Mouse (Mus musculus) hindbrain, embryonic 13.5 days (tissue): ENCODE results near the gene Znrd1. TPM values are rescaled to one million over a fixed set of nuclear protein-coding genes. Genes with fewer than 3 reads are reported as not detected.

Source experiments
- ATAC-seq: fragments of 200-750 bp; cut with Nextera tagmentation; 2 replicates; pipeline ENCODE4 v1.8.0; 2017; ENCODE audit warnings: moderate TSS enrichment; ENCODE audit not compliant: low FRiP score
- H3K27ac ChIP-seq: fragments of 300-500 bp; sonication (generic); 2 replicates; pipeline ENCODE4 v1.5.1; 2015; ENCODE audit warnings: inconsistent platforms, mild to moderate bottlenecking, moderate library complexity
- H3K27me3 ChIP-seq: fragments of 300-500 bp; sonication (generic); 2 replicates; pipeline ENCODE4 v1.6.1; 2015; ENCODE audit warnings: mild to moderate bottlenecking, inconsistent platforms
- H3K36me3 ChIP-seq: fragments of 300-500 bp; sonication (generic); 2 replicates; pipeline ENCODE4 v1.6.1; 2015; ENCODE audit warnings: mild to moderate bottlenecking, inconsistent platforms
- H3K4me1 ChIP-seq: fragments of 300-500 bp; sonication (generic); replicated peaks from 2 replicates; pipeline ENCODE4 v1.6.1; 2015; ENCODE audit warnings: inconsistent platforms
- H3K4me2 ChIP-seq: fragments of 300-500 bp; sonication (generic); 2 replicates; pipeline ENCODE4 v1.6.1; 2015; ENCODE audit warnings: inconsistent platforms, mild to moderate bottlenecking, moderate library complexity
- H3K4me3 ChIP-seq: fragments of 300-500 bp; sonication (generic); 2 replicates; pipeline ENCODE4 v1.5.1; 2015; ENCODE audit warnings: mild to moderate bottlenecking, inconsistent platforms
- H3K9ac ChIP-seq: fragments of 300-500 bp; sonication (generic); 2 replicates; pipeline ENCODE4 v1.6.1; 2015; ENCODE audit warnings: mild to moderate bottlenecking, inconsistent platforms
- H3K9me3 ChIP-seq: fragments of 300-500 bp; sonication (generic); 2 replicates; pipeline ENCODE4 v1.6.1; 2016; ENCODE audit warnings: inconsistent platforms
- WGBS: fragments of 180-500 bp; shearing (Covaris S2); methylation state at CpG from one replicate; pipeline ENCODE4 v1.1.7; 2015; 5-methylcytosine and 5-hydroxymethylcytosine counted together
- polyA plus RNA-seq: library from polyadenylated mRNA; unstranded; fragments of >200 nt; fragmentation: Nextera tagmentation; extraction: Ambion mirVana; gene quantifications from 2 replicates; pipeline ENCODE4 v1.2.1, GENCODE M21; 2015

Znrd1 gene
- polyA plus RNA-seq, 1 experiment from 2014 or later = 67.7 TPM

DNA sequence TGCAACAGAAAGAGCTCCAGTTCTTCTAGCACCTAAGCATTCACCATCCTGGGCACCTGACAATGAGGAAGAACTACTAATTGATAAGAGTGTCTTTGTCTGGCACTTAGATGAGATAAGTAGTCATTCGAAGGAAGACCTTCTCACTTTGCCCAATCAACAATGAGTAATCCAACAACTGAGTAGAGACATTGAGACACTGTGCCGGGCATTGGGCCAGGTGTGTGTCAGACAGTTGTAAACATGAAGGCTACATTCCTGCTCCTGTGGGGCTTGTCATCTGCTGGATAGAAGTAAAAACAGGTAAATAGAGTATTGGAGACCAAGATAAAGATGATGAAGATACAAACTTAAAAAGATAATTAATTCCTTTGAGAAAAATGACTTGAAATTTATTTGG, 20.3 kb downstream of the Znrd1 start:
- H3K4me1 ChIP-seq = peaks cover 7% of the 10 kb centered on the region
- ATAC-seq = no peak
- no peaks in the 10 kb centered on the region for H3K9me3 ChIP-seq
- H3K27ac ChIP-seq = no peak overlapping the region
- H3K27me3 ChIP-seq = peaks cover 32% of the 10 kb centered on the region
- no peaks in the 10 kb centered on the region for H3K36me3 ChIP-seq
- no peak overlapping the region for H3K9ac ChIP-seq
- WGBS = 85% methylated on average over 2 of the region's 2 CpGs
- H3K4me2 ChIP-seq = no peak overlapping the region
- H3K4me3 ChIP-seq = no peak overlapping the region

DNA sequence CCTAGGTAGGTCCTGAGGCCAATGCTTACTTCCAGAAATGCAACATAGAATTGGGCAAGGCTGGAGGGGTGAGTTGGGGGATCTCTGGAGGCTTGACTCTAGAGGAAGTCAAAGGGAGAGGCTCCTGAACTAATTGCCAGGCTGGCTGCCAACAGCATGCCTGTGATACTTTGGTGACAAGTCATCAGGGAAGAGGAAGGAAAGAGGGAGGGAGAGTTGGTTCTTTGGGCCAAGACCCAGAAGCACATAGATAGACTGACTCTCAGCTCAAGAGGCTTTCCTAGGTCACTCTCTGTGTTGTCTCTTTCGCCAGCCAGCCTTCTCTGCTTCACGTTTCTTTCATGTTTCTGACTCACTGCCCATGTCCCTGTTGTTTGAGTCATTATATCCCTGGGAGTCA, 26.6 kb downstream of the Znrd1 start:
- no peak overlapping the region for H3K27ac ChIP-seq
- H3K9me3 ChIP-seq = no peaks in the 10 kb centered on the region
- H3K9ac ChIP-seq = no peak overlapping the region
- WGBS = 75% methylated on average over 2 of the region's 2 CpGs
- H3K4me1 ChIP-seq = no peaks in the 10 kb centered on the region
- no peak for ATAC-seq
- H3K36me3 ChIP-seq = no peaks in the 10 kb centered on the region
- no peak overlapping the region for H3K4me2 ChIP-seq
- no peak overlapping the region for H3K4me3 ChIP-seq
- H3K27me3 ChIP-seq = no peaks in the 10 kb centered on the region

DNA sequence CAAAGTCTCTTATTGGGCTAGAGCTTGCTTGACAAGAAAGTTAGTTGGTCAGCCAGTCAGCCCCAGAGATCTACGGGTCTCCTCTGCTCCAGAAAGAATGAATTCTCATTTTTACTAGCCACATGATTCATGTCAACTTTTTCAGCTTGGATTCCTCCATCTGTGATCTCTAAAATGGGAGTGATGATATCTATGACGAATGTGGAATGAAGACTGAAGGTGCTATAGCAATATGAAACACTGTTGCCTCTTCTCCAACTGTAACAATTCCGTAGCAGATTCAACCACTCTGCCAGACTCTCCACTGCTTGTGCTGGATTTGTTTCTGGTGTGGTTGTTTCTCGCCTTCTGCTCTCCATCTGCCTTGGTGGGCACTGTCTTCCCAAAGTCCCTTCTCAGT, 27.2 kb downstream of the Znrd1 start:
- WGBS = 86% methylated on average over 4 of the region's 4 CpGs
- ATAC-seq = no peak

DNA sequence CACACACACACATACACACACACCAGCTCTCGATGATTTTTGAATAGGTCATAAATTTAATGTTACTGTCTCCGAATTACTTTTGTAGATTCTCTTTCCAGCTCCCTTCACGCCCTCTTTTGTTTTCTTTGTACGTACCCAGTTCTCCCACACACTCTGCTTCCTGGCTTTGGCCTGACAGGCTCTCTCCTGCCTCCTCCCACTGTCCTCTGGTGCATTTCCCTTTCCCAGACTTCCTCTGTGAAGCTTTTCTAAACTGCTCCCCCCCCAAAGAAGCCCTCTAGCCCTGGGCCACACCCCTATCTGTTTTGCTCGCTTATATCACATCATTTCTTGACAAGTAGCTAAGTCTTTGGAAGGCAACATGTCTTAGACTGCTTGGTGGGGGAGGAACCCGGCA, 28.1 kb downstream of the Znrd1 start:
- Histone ChIP-seq H3K4me3 (no peak overlapping the region), H3K4me1 (no peaks in the 10 kb centered on the region), H3K36me3 (no peaks in the 10 kb centered on the region), H3K9me3 (no peaks in the 10 kb centered on the region), H3K4me2 (no peak overlapping the region), H3K9ac (no peak overlapping the region), H3K27me3 (no peaks in the 10 kb centered on the region), H3K27ac (no peak overlapping the region)
- WGBS = 82% methylated on average over 6 of the region's 6 CpGs
- no peak for ATAC-seq

More for the DNA sequence above, 27.2 kb downstream of the Znrd1 start:
- Histone ChIP-seq H3K4me2 (no peak overlapping the region), H3K4me3 (no peak overlapping the region), H3K9me3 (no peaks in the 10 kb centered on the region), H3K9ac (no peak overlapping the region), H3K27me3 (no peaks in the 10 kb centered on the region), H3K4me1 (no peaks in the 10 kb centered on the region), H3K27ac (no peak overlapping the region), H3K36me3 (no peaks in the 10 kb centered on the region)

DNA sequence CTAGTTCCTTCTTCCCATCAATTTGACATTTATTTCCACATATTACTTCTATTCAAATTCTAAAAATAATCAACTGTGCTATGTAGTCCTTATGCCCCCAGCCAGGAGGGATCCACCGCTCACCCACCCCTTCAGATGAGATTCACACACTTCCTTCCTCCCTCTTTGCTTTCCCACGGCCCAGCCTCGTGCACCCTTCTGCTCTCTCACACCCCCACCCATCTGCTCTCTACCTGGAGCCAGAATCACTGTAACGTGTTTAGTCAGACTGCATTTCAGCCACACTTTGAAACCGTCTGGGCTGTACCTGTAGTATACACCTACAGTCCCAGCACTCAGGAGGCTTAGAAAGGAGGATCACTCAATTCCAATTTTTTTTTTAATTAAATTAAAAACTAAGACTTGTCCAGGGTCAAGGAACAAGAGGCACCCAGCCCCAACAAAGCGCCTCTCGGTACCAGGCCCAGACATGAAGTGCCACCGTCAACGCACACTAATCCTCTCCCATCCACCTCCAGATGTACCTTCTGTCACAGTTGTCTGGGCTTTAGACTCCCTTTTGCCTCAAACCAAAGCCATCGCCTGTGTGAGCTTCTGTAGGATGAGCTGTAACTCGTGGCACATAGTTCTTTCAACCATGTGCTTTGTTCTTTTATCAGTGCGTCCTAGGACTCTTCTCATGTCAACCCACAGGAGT, 29.0 kb downstream of the Znrd1 start:
- no peaks in the 10 kb centered on the region for H3K27me3 ChIP-seq
- H3K9ac ChIP-seq = no peak overlapping the region
- H3K36me3 ChIP-seq = no peaks in the 10 kb centered on the region
- H3K27ac ChIP-seq = no peak overlapping the region
- no peak overlapping the region for H3K4me3 ChIP-seq
- no peak overlapping the region for H3K4me2 ChIP-seq
- ATAC-seq = no peak
- H3K9me3 ChIP-seq = no peaks in the 10 kb centered on the region
- 82% methylated on average over 12 of the region's 12 CpGs for WGBS
- no peaks in the 10 kb centered on the region for H3K4me1 ChIP-seq

DNA sequence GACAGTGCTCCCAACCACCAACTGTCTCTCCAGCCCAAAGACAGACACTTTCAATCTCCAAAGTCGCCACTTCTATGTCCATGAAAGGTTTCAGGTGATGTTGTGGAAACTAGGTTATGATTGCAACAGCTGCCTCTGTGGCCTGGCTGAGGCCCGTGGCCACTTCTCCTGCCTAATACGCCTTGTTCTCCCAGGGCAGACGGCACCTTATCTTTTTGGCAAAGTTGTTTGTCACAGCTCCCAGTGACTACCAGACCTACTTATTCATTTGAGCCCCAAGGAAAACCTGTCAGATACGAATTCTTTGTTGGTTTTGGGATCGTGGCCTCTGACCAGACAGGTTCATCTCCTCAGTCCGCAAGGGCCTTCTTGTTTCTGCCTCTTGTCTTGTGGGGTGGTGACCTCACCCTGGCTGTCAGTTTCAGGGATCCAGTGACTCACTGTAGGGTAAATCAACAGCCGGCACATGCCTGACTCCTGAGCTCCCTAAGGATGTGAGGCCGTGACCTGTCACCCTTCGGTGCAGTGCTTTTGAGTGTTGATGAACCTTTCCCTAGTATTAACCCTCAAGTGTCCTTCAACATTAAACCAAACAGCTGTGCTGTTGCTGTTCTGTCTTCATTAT, 30.8 kb downstream of the Znrd1 start:
- Histone ChIP-seq H3K4me1 (no peaks in the 10 kb centered on the region), H3K27ac (no peak overlapping the region), H3K9ac (no peak overlapping the region), H3K4me3 (no peak overlapping the region), H3K27me3 (no peaks in the 10 kb centered on the region), H3K9me3 (no peaks in the 10 kb centered on the region), H3K36me3 (no peaks in the 10 kb centered on the region), H3K4me2 (no peak overlapping the region)
- ATAC-seq = no peak
- 68% methylated on average over 10 of the region's 10 CpGs for WGBS

DNA sequence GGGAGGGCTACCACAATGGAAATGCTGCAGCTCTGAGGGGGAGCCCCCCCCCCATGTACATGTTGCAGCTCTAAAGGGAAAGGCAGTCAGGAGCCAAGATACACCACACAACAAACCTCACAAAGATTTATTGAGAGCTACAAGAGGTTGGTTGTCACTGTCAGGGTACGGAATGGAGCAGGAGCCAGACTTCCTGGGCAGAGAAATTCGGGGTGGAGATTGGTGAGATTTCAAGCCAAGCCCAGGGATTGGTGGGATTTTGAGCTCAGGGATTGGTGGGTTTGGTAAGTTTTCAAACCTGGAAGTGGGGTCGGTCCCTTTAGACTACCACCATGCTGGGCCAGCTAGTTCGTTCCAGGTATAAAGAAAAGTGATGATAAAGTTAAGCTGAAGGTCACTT, 34.9 kb downstream of the Znrd1 start:
- Histone ChIP-seq H3K36me3 (no peaks in the 10 kb centered on the region), H3K4me3 (no peak overlapping the region), H3K4me1 (no peaks in the 10 kb centered on the region), H3K27me3 (no peaks in the 10 kb centered on the region), H3K9me3 (no peaks in the 10 kb centered on the region), H3K9ac (no peak overlapping the region), H3K27ac (no peak overlapping the region), H3K4me2 (no peak overlapping the region)
- 67% methylated on average over 4 of the region's 4 CpGs for WGBS
- ATAC-seq = no peak

DNA sequence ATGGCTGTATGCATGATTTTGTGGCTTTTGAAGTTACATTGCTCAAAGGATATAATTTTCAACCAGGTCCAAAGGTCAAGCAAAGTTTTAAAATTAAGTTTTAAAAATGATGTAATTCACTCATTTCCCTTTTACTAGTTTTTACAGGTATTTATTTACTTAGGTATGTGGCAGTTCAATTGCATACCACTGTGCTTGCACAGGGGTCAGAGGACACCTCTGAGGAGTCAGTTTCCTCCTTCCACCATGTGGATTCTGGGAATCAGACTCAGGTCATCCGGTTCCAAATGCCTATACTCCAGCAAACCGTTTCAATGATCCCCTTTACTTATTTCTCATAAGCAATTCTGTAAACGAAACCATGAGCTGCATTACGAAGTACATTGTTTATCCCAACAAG, 35.6 kb downstream of the Znrd1 start:
- Histone ChIP-seq H3K9ac (no peak overlapping the region), H3K4me3 (no peak overlapping the region), H3K9me3 (no peaks in the 10 kb centered on the region), H3K27ac (no peak overlapping the region), H3K4me2 (no peak overlapping the region), H3K27me3 (no peaks in the 10 kb centered on the region), H3K36me3 (no peaks in the 10 kb centered on the region), H3K4me1 (no peaks in the 10 kb centered on the region)
- no peak for ATAC-seq
- 89% methylated on average over 4 of the region's 4 CpGs for WGBS

DNA sequence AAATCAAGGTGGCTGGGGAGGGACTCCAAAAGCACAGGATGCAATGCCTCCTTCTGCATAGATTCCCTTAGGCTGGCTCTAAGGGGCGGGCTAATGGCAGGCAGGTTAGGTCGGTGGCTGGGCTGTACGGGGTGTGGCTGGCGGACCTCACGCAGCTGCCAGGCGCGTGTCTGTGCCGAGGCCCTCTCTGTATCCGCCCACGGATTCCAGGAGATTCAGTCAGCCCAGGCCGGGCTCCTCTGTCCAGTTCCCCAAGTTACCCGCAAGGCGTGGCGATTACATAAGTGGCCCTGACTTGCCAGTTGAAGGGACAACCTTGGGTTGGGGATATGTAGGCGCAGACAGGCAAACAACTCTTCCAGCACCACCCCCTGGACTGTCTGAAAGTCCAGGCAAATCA, 38.1 kb downstream of the Znrd1 start:
- Histone ChIP-seq H3K4me3 (no peak overlapping the region), H3K27me3 (no peaks in the 10 kb centered on the region)

DNA sequence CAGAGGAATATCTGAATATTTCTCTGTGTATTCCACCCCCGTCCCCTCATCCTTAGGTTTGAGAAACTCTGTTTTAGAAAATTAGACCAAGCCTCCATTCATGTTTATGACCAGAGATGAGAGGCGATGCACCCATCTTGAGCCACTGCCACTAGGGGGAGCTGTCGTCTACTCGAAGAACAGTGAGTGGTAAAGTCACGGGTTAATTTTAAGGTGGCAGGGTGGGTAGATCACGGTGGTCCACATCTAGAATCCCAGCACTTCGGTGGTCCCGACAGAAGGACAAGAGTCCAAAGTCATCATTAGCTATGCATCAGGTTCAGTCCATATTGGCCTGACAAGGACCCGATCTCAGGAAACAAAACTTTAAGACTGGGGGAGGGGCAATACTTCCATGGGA, 43.3 kb downstream of the Znrd1 start:
- Histone ChIP-seq H3K9ac (no peak overlapping the region), H3K4me1 (no peaks in the 10 kb centered on the region), H3K27ac (no peak overlapping the region), H3K4me2 (no peak overlapping the region), H3K4me3 (no peak overlapping the region), H3K27me3 (no peaks in the 10 kb centered on the region), H3K9me3 (no peaks in the 10 kb centered on the region), H3K36me3 (no peaks in the 10 kb centered on the region)
- 17% methylated on average over 9 of the region's 9 CpGs for WGBS
- ATAC-seq = 0 out of 2 replicates have a peak, but pooled peaks have one; percentile 32

More for the DNA sequence above, 38.1 kb downstream of the Znrd1 start:
- Histone ChIP-seq H3K4me1 (no peaks in the 10 kb centered on the region), H3K9ac (no peak overlapping the region), H3K9me3 (no peaks in the 10 kb centered on the region), H3K27ac (no peak overlapping the region), H3K4me2 (no peak overlapping the region), H3K36me3 (no peaks in the 10 kb centered on the region)
- 53% methylated on average over 15 of the region's 15 CpGs for WGBS
- ATAC-seq = no peak

DNA sequence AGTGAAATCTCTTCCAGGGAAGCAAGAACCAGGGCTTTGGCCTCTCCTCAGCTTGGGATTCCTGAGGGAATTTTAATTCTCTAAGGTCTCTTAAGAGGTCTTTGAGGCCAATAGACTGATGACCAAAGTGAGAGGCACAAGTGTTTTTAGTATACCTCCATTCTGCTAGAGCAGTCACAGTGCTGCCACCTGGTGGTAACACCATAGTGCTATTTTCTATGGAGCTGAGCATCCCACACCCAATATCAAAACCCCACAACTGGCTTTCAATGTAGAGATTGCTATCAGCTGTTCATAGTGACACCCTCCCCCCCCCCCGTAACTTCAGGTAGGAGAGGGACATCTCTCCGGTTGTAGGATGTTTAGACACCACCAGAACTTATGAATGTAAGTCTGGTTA, 44.3 kb downstream of the Znrd1 start:
- WGBS = 14% methylated on average over 2 of the region's 2 CpGs
- Histone ChIP-seq H3K4me2 (no peak overlapping the region), H3K27ac (no peak overlapping the region), H3K4me3 (no peak overlapping the region), H3K27me3 (0 out of 2 replicates have a peak, but pooled peaks cover 6% of the 10 kb centered on the region), H3K36me3 (no peaks in the 10 kb centered on the region), H3K9ac (no peak overlapping the region), H3K4me1 (no peaks in the 10 kb centered on the region), H3K9me3 (no peaks in the 10 kb centered on the region)
- ATAC-seq = no peak

DNA sequence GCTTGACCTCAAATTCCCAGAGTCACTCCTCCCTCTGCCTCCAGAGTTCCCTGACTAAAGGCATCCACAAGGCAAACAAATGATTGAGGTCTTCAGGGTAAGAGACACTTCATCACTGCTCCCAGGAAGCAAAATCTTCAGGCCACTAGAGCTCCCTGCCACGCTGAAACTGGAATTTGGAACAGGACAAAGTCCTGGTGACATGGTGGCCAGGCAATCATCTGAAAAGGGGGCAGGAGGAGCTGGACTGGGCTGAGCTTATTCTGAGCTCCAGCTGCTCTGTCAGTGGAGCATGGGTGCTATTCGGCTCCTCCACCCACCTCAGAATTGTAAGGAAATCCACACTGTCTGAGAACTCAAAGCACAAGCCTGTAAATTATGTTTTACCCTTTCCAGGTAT, 46.3 kb downstream of the Znrd1 start:
- WGBS = 77% methylated on average over 2 of the region's 2 CpGs
- Histone ChIP-seq H3K9ac (no peak overlapping the region), H3K4me1 (no peaks in the 10 kb centered on the region), H3K36me3 (no peaks in the 10 kb centered on the region), H3K9me3 (no peaks in the 10 kb centered on the region), H3K27ac (no peak overlapping the region), H3K4me2 (no peak overlapping the region), H3K4me3 (no peak overlapping the region), H3K27me3 (0 out of 2 replicates have a peak, but pooled peaks cover 7% of the 10 kb centered on the region)
- no peak for ATAC-seq

DNA sequence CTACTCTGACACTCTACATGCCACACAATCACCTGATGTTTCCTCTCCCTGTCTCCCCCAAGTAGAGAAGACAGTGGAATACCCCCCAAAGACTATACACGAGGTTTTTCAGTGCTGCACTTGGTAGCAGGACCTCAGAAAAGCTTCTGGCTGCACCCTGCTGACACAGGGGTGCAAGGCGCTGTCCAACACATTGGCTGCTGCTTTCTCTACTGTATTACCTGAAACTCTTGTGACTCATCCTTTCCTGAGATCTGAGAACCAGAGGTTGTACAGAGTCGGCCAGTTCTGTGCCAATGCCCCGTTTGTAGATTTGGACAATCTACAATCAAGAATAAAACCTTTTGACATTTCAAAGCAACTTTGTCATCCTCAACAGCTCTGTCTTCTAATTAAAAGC, 48.6 kb downstream of the Znrd1 start:
- H3K4me3 ChIP-seq = no peak overlapping the region
- 0 out of 2 replicates have a peak, but pooled peaks cover 7% of the 10 kb centered on the region for H3K27me3 ChIP-seq
- ATAC-seq = no peak
- no peaks in the 10 kb centered on the region for H3K4me1 ChIP-seq
- no peaks in the 10 kb centered on the region for H3K36me3 ChIP-seq
- no peak overlapping the region for H3K27ac ChIP-seq
- 69% methylated on average over 4 of the region's 4 CpGs for WGBS
- no peak overlapping the region for H3K9ac ChIP-seq
- no peak overlapping the region for H3K4me2 ChIP-seq
- H3K9me3 ChIP-seq = no peaks in the 10 kb centered on the region
